Mouse (Mus musculus) kidney, adult 2 months (tissue): ENCODE measurements at regions not wholly inside any gene's neighbourhood (a gene's known extent, or its start where the extent isn't known, plus 50 kb on each side); places are given as distances from the start of the nearest gene placed in this dataset.

Experiments
- CTCF ChIP-seq: fragments of 200-500 bp; conservative IDR thresholded peaks from 2 replicates; pipeline ENCODE4 v1.5.1; 2011; ENCODE audit warnings: low read depth, mild to moderate bottlenecking, control low read depth, low read length, moderate library complexity, mixed read lengths; ENCODE audit not compliant: insufficient read depth, insufficient read length
- POLR2A ChIP-seq: fragments of 200-500 bp; IDR thresholded peaks from one replicate; pipeline ENCODE4 v1.6.1; 2011; ENCODE audit warnings: low read depth, low read length, control low read depth

DNA sequence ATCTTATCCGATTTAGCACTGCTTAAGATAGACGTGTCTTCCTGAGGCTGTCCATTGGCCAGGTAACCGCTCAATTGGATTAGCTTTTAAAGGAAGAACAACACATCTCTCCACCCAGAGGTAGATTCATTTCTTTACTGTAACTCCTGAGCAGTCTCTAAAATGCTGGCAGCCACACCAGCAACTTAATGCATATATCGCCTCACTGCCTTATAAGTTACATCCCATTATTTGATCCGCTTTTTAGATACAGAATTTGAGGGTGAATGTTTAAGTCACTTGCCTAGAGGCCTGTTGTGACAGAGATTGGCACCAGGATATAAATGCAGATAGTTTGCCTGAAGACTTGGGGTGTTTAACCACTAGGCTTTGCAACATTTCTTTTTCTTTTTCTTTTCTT, 77.7 kb upstream of the Cav2 start:
- TF ChIP-seq CTCF: no peak
- no peak for TF ChIP-seq POLR2A
